Mouse (Mus musculus) bone marrow macrophage, adult 2 months (primary cell): ENCODE results near the gene Grid1.

Experiments
- CTCF ChIP-seq: IDR thresholded peaks from 2 replicates; pipeline ENCODE4 v1.5.1; 2012; ENCODE audit warnings: low read depth, mild to moderate bottlenecking, low read length, moderate library complexity
- POLR2A ChIP-seq: IDR thresholded peaks from 2 replicates; pipeline ENCODE4 v1.6.1; 2012; ENCODE audit warnings: mild to moderate bottlenecking, low read depth, low read length, borderline replicate concordance

GRCm38 (mm10) chr14:34770467-34770866 is 49.4 kb upstream of the Grid1 start:
- no peak for TF ChIP-seq CTCF
- no peak for TF ChIP-seq POLR2A
